In genomic region chr15:30587446-30587845, GRCm38 (mm10) we compare ENCODE assay signal across 19 mouse cellular contexts.
A peak's percentile ranks its signal among the peaks of the same experiment; 100 is the strongest.
DNase-seq lines count a peak whose midpoint lies in the region; ATAC-seq lines count a peak whose summit lies in the region.
"Had no signal": no experiment of that assay in that cellular context is flagged by ENCODE, and none has a peak within 500 bp of the region (broad histone marks: within the 10 kb centered on the region; RNA-seq: fewer than 3 reads in every experiment).

No protein-coding gene starts in this region.

- H3K27me3 ChIP-seq in forebrain, embryonic 16.5 days (replicated peaks; ENCODE audit: control insufficient read depth, insufficient read depth, low read length): no peaks in the 10 kb centered on the region
- no peaks in the 10 kb centered on the region for H3K27me3 ChIP-seq in forebrain, embryonic 12.5 days
- H3K27me3 ChIP-seq: heart, embryonic 12.5 days; hindbrain, embryonic 12.5 days had no signal

- no peak for DNase-seq in cerebellum, adult 11 months
- DNase-seq in left cerebral cortex, postnatal 4 days: peak; percentile 31
- DNase-seq in left cerebral cortex, adult 11 months (ENCODE audit: low spot score): no peak
- no peak for DNase-seq in embryo, embryonic 9.5 days (ENCODE audit: extremely low spot score)
- DNase-seq: adrenal gland, postnatal 10 days; B cell, adult 2 months; cerebellum, adult 8-10 months; gastrocnemius, postnatal 14 days; kidney, adult 11 months; kidney, adult 9 months had no signal

- H3K9me3 ChIP-seq in forebrain, embryonic 16.5 days (ENCODE audit: control insufficient read depth, low read length): no peaks in the 10 kb centered on the region
- no peaks in the 10 kb centered on the region for H3K9me3 ChIP-seq in forebrain, embryonic 12.5 days
- H3K9me3 ChIP-seq: embryonic facial prominence, embryonic 10.5 days; heart, embryonic 12.5 days; hindbrain, embryonic 12.5 days had no signal

- H3K4me1 ChIP-seq in forebrain, embryonic 16.5 days (replicated peaks; ENCODE audit: control insufficient read depth, insufficient read depth, low read length): peaks cover 3% of the 10 kb centered on the region; the same call in 1 of the 2 replicates
- H3K4me1 ChIP-seq in forebrain, embryonic 12.5 days: no peaks in the 10 kb centered on the region
- H3K4me1 ChIP-seq: embryonic facial prominence, embryonic 10.5 days; heart, embryonic 12.5 days; hindbrain, embryonic 12.5 days had no signal

- intact Hi-C loops in left cerebral cortex, postnatal 4 days (cut with DNase I): no loop called here

- 0 out of 2 replicates have a peak, but pooled peaks have one; percentile 40 for ATAC-seq in cerebellum, adult (ENCODE audit: insufficient number of reproducible peaks, low FRiP score, low TSS enrichment)
- 0 out of 2 replicates have a peak, but pooled peaks have one; percentile 18 for ATAC-seq in forebrain, embryonic 16.5 days
- ATAC-seq in forebrain, embryonic 12.5 days (ENCODE audit: low FRiP score): no peak
- ATAC-seq: CD4-positive, CD25-positive, alpha-beta regulatory T cell, adult 4 months; hindbrain, embryonic 16.5 days had no signal

- 60% methylated on average over 5 of the region's 5 CpGs for WGBS in forebrain, embryonic 16.5 days
- 91% methylated on average over 5 of the region's 5 CpGs for WGBS in forebrain, embryonic 12.5 days

- H3K9ac ChIP-seq in forebrain, embryonic 16.5 days (replicated peaks; ENCODE audit: low read depth, low read length): no peak overlapping the region
- no peak overlapping the region for H3K9ac ChIP-seq in forebrain, embryonic 12.5 days
- H3K9ac ChIP-seq: heart, embryonic 12.5 days; hindbrain, embryonic 12.5 days had no signal

- no peak overlapping the region for H3K27ac ChIP-seq in forebrain, embryonic 16.5 days (ENCODE audit: low read length)
- H3K27ac ChIP-seq in forebrain, embryonic 12.5 days: no peak overlapping the region
- H3K27ac ChIP-seq: embryonic facial prominence, embryonic 10.5 days; hindbrain, embryonic 12.5 days had no signal

- H3K4me3 ChIP-seq in forebrain, embryonic 16.5 days (replicated peaks; ENCODE audit: low read length): no peak overlapping the region
- no peak overlapping the region for H3K4me3 ChIP-seq in forebrain, embryonic 12.5 days (replicated peaks)
- H3K4me3 ChIP-seq: embryonic facial prominence, embryonic 10.5 days; heart, embryonic 12.5 days; hindbrain, embryonic 12.5 days had no signal

- no peak overlapping the region for H3K4me2 ChIP-seq in forebrain, embryonic 16.5 days (ENCODE audit: low read length)
- H3K4me2 ChIP-seq in forebrain, embryonic 12.5 days: no peak overlapping the region
- H3K4me2 ChIP-seq: heart, embryonic 12.5 days; hindbrain, embryonic 12.5 days had no signal

- H3K36me3 ChIP-seq in forebrain, embryonic 16.5 days (ENCODE audit: control insufficient read depth, insufficient read depth): no peaks in the 10 kb centered on the region
- H3K36me3 ChIP-seq in forebrain, embryonic 12.5 days (replicated peaks): no peaks in the 10 kb centered on the region
- H3K36me3 ChIP-seq: embryonic facial prominence, embryonic 10.5 days; G1E; heart, embryonic 12.5 days; hindbrain, embryonic 12.5 days had no signal
